Mouse (Mus musculus) testis, adult 2 months (tissue): ENCODE results near the gene Plaur. TPM values are rescaled to one million over a fixed set of nuclear protein-coding genes. Genes with fewer than 3 reads are reported as not detected.

ENCODE experiments used
- H3K27ac ChIP-seq: fragments of 200-500 bp; 2 replicates; pipeline ENCODE4 v1.5.1; 2012; ENCODE audit warnings: low read depth, low read length; ENCODE audit not compliant: control insufficient read depth, insufficient read depth
- H3K27me3 ChIP-seq: fragments of 200-500 bp; 2 replicates; pipeline ENCODE4 v1.6.1; 2012; ENCODE audit warnings: mild to moderate bottlenecking, low read length, moderate library complexity; ENCODE audit not compliant: control insufficient read depth, insufficient read depth
- H3K36me3 ChIP-seq: fragments of 200-500 bp; 2 replicates; pipeline ENCODE4 v1.6.1; 2012; ENCODE audit warnings: mild to moderate bottlenecking, low read length; ENCODE audit not compliant: control insufficient read depth, insufficient read depth
- H3K4me1 ChIP-seq: fragments of 200-500 bp; 2 replicates; pipeline ENCODE4 v1.6.1; 2012; ENCODE audit warnings: low read length; ENCODE audit not compliant: control insufficient read depth, insufficient read depth
- H3K4me3 ChIP-seq: fragments of 200-500 bp; 2 replicates; pipeline ENCODE4 v1.5.1; 2012; ENCODE audit warnings: low read depth, mild to moderate bottlenecking, low read length, moderate library complexity, mixed read lengths; ENCODE audit not compliant: control insufficient read depth
- CTCF ChIP-seq: fragments of 200-500 bp; IDR thresholded peaks from 2 replicates; pipeline ENCODE4 v1.5.1; 2012; ENCODE audit warnings: low read depth, mild to moderate bottlenecking, inconsistent platforms, low read length, moderate library complexity; ENCODE audit not compliant: control insufficient read depth, insufficient read depth, insufficient replicate concordance
- POLR2A ChIP-seq: fragments of 200-500 bp; IDR thresholded peaks from 2 replicates; pipeline ENCODE4 v1.6.1; 2012; ENCODE audit warnings: low read depth, mild to moderate bottlenecking, inconsistent platforms, low read length, moderate library complexity; ENCODE audit not compliant: control insufficient read depth
- polyA plus RNA-seq: library from polyadenylated mRNA; depleted of rRNA; stranded (reverse); fragments of >200 nt; gene quantifications from 2 replicates; pipeline ENCODE4 v1.2.3, GENCODE M21; 2012

Gene Plaur
- polyA plus RNA-seq, 1 experiment: not detected

DNA sequence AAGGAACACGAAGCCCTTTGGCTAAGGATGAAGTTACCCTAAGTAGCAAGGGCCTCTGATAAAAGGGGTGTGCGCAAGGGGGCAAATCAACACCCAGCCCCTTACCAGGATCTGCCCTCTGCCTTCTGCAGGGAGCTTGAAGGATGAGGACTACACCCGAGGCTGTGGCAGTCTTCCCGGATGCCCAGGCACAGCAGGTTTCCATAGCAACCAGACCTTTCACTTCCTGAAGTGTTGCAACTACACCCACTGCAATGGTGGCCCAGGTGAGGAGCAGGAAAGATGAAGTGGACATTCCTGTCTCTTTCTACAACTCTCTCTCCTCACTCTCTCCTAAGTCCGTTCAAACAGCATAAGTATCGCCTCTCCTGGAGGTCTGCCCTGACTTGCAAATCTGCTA, 10.2 kb downstream of the Plaur start:
- no peak for TF ChIP-seq POLR2A
- Histone ChIP-seq H3K4me1 (peaks cover 20% of the 10 kb centered on the region), H3K4me3 (no peak overlapping the region), H3K27ac (no peak overlapping the region), H3K36me3 (no peaks in the 10 kb centered on the region), H3K27me3 (no peaks in the 10 kb centered on the region)

DNA sequence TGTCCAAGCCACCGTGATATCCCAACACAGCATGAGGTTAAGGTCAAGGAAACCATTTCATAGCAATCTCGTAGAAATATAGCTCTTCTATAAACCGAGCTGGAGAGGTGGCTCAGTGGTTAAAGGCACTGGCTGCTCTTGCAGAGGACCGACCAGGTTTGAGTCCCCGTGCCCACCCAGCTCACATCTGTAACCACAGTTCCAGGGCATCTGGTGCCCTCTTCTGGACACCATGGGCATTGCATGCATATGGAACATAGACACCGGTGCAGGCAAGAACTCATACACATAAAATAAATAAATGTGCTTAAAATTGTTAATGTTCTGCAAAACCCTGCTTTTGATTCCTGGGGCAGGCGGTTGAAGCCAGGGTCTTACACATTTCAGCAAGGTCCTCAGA, 10.7 kb downstream of the Plaur start:
- no peaks in the 10 kb centered on the region for H3K36me3 ChIP-seq
- peak; percentile 78; the same call in 1 of the 2 replicates for TF ChIP-seq CTCF
- TF ChIP-seq POLR2A: no peak
- H3K4me1 ChIP-seq: peaks cover 20% of the 10 kb centered on the region
- H3K27ac ChIP-seq: no peak overlapping the region
- H3K27me3 ChIP-seq: no peaks in the 10 kb centered on the region
- no peak overlapping the region for H3K4me3 ChIP-seq

DNA sequence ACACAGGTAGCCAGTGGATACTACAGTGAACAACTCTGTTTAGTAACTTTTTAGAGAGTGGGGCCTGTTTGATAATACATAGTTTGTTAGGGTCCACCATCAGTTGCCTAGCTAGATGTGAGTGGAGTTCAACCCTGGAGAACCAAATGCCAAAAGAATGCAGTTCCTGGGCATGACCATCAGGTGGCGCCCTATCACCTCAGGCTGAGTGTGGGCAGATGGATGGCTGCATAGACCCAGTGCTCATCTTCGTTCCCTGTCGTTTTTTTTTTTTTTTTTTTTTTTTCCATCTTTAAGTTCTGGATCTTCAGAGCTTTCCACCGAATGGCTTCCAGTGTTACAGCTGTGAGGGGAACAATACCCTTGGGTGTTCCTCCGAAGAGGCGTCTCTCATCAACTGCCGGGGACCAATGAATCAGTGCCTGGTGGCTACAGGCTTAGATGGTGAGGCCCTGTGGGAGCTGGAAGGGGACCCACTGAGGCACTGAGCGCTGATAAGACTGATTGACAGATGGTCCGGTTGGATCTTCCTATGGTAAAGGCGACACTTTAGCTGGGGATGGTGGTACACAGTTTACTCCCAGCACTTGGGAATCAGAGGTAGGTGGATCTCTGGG, 11.7 kb downstream of the Plaur start:
- TF ChIP-seq CTCF (peak; percentile 96), POLR2A (no peak)
- Histone ChIP-seq H3K27me3 (no peaks in the 10 kb centered on the region), H3K27ac (no peak overlapping the region), H3K36me3 (no peaks in the 10 kb centered on the region), H3K4me3 (no peak overlapping the region), H3K4me1 (peaks cover 20% of the 10 kb centered on the region)

DNA sequence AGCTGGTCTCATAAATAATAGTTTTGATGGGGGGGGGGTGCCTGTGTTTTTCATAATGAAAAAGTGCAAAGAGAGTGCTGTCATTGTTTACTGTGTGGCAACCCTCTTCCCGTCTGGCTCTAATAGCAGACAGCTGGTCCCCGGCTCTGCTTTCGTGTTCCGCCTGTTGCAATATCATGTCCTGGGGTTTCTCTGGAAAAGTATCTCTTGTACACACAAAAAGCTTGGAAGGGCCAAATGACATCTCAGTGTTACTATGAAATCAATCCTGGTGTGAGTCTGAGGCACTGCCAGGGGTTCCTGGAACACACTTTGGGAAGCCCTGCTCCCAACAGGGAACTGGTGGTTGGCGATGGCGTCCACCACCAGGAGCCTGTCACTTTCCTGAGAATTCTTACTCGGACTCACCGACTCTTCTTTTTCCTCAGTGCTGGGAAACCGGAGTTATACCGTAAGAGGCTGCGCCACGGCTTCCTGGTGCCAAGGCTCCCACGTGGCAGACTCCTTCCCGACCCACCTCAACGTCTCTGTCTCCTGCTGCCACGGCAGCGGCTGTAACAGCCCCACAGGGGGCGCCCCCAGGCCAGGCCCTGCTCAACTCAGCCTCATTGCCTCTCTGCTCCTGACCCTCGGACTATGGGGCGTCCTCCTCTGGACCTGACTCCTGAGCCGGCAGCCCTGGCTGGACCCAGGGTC, 12.7 kb downstream of the Plaur start:
- no peaks in the 10 kb centered on the region for H3K27me3 ChIP-seq
- H3K27ac ChIP-seq: no peak overlapping the region
- H3K4me1 ChIP-seq: peaks cover 20% of the 10 kb centered on the region
- H3K4me3 ChIP-seq: no peak overlapping the region; the same call in 1 of the 2 replicates
- TF ChIP-seq CTCF (no peak), POLR2A (no peak)
- H3K36me3 ChIP-seq: no peaks in the 10 kb centered on the region

DNA sequence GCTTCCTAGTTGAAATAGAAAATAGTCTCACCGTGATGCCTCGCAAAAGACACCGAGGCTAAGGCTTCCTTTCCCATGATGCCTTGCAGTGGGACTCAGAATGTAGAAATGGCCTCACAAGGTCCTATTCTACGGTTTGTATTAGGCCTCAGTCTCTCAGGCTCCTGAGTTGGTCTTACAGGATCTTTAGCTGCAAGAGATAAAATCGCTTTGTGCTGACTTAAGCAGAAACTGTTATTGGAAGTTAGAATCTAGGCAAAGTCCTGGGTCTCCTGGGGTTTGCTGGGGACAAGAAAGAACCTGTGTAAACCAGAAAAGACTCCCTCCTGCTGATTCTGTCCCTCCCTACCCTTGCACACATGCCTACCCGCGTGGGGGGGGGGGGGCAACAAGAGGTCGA, 14.1 kb downstream of the Plaur start:
- TF ChIP-seq POLR2A (no peak), CTCF (no peak)
- Histone ChIP-seq H3K36me3 (no peaks in the 10 kb centered on the region), H3K27ac (no peak overlapping the region), H3K27me3 (no peaks in the 10 kb centered on the region), H3K4me1 (peaks cover 20% of the 10 kb centered on the region), H3K4me3 (no peak overlapping the region)

DNA sequence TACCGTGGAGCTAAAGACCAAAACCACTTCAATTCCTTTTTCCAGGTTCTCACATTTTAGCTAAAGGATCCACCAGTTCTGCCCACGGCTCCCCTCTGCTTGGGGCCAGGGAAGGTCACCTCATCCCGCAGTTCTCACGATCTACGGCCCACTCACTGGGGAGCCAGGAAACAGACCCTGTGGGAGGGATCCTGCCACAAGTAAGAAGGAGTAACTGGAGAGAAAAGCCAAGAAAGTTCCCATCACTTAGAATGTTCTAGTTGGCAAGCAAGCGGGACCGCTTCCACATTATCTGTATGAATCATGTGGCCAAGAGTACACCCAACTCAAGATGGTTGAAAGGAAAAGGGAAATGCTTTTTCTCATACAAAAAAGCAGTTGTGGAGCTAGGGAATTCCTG, 14.6 kb downstream of the Plaur start:
- no peaks in the 10 kb centered on the region for H3K27me3 ChIP-seq
- no peak overlapping the region for H3K27ac ChIP-seq
- TF ChIP-seq POLR2A: no peak
- no peak for TF ChIP-seq CTCF
- H3K36me3 ChIP-seq: no peaks in the 10 kb centered on the region
- no peak overlapping the region for H3K4me3 ChIP-seq
- peaks cover 20% of the 10 kb centered on the region for H3K4me1 ChIP-seq

DNA sequence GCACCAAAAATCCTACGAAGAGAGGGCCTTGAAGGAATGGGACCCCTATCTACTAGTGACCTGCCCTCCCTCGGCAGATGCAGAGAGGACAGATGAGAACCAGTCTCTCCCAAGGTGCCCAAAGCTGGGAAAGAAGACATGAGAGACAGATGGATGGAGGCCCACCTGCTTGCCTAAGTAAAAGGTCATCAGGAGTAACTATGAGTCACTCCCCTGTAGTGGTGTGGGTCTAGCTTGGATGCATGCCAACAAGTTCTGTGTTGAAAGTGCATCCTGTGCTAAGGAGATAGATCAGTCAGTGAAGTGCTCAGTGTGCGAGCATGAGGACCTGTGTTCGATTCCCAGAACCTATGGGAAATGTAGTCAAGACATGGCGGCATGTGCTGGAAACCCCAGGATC, 16.6 kb downstream of the Plaur start:
- H3K4me1 ChIP-seq: peaks cover 19% of the 10 kb centered on the region
- H3K4me3 ChIP-seq: no peak overlapping the region
- no peaks in the 10 kb centered on the region for H3K27me3 ChIP-seq

More for the DNA sequence above, 16.6 kb downstream of the Plaur start:
- Histone ChIP-seq H3K36me3 (no peaks in the 10 kb centered on the region), H3K27ac (no peak overlapping the region)
- no peak for TF ChIP-seq POLR2A
- no peak for TF ChIP-seq CTCF
